Mouse (Mus musculus) spleen, adult 2 months (tissue): ENCODE data around the gene Prkab2.

Source experiments
- CTCF ChIP-seq: fragments of 200-500 bp; IDR thresholded peaks from 2 replicates; pipeline ENCODE4 v1.5.1; 2011; ENCODE audit warnings: mild to moderate bottlenecking, inconsistent platforms; ENCODE audit not compliant: insufficient read depth, insufficient read length, insufficient replicate concordance; ENCODE audit errors: extremely low read depth
- POLR2A ChIP-seq: fragments of 200-500 bp; IDR thresholded peaks from 2 replicates; pipeline ENCODE4 v1.6.1; 2011; ENCODE audit warnings: low read depth, low read length, inconsistent platforms

DNA sequence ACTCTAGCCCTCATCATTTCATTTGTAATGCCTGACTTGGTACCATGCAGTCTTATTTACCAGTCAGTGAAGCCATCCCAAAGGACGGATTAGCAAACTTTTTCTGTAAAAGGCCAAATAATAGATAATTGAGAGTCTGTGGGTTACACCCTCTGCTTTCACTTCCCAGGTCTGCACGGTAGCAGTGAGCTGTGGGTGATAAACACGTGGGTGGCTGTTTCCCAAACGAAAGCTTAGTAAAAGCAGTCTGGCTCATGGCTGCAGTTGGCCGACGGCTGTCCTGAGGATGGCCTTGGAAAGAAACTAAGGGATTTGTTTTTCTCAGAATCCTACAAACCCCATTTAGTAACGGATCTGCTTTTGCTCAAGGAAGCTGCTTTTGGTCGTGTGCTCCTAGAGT lies 3.2 kb downstream of the Prkab2 start:
- TF ChIP-seq CTCF (no peak), POLR2A (no peak)
